8 mouse cellular contexts compared by ENCODE assay signal in genomic region chr3:156562424-156562785, GRCm38 (mm10). TPM values are rescaled to one million over a fixed set of nuclear protein-coding genes. Genes with fewer than 3 reads are reported as not detected.
A peak's percentile ranks its signal among the peaks of the same experiment; 100 is the strongest.
DNase-seq lines count a peak whose midpoint lies in the region; ATAC-seq and TF ChIP-seq lines count a peak whose summit lies in the region.

No protein-coding gene starts in this region.

- intact Hi-C loops in left cerebral cortex, postnatal 36 days (cut with DNase I) = loop anchor here (5.0 to 10.0 kb wide), 10 partner anchors 80 to 1965 kb away; partner anchors contain the start of genes Cryz and Tyw3

- H3K4me2 ChIP-seq in forebrain, embryonic 16.5 days (ENCODE audit: low read length) = peak overlapping the region; percentile 76
- H3K4me2 ChIP-seq in liver, postnatal 0 days (ENCODE audit: low read depth, low read length) = peak overlapping the region; percentile 61; the same call in 1 of the 2 replicates

- WGBS in forebrain, embryonic 16.5 days = 2% methylated on average over 10 of the region's 10 CpGs
- 1% methylated on average over 10 of the region's 10 CpGs for WGBS in liver, postnatal 0 days (ENCODE audit: insufficient replicate concordance)

- DNase-seq in adrenal gland, postnatal 14 days = peak; percentile 7
- no peak for DNase-seq in adrenal gland, adult 18-20 months (ENCODE audit: low spot score in 2 of 2)
- peak; percentile 30 to 41 for DNase-seq in left cerebral cortex, postnatal 36 days (ENCODE audit: low spot score in 2 of 2)
- DNase-seq in left cerebral cortex, adult 9 months (ENCODE audit: low spot score in 2 of 2) = no peak
- DNase-seq in liver, postnatal 0 days = no peak
- no peak for DNase-seq in MN1 (ENCODE audit: low spot score)
- DNase-seq in thymus, postnatal 10 days (ENCODE audit: low spot score in 2 of 2) = no peak

- H3K36me3 ChIP-seq in forebrain, embryonic 16.5 days (ENCODE audit: control insufficient read depth, insufficient read depth) = no peaks in the 10 kb centered on the region
- no peaks in the 10 kb centered on the region for H3K36me3 ChIP-seq in liver, postnatal 0 days (replicated peaks; ENCODE audit: insufficient read depth, low read length)

- no peak for TF ChIP-seq CTCF in liver, postnatal 0 days (IDR thresholded peaks at IDR 0.05; ENCODE audit: low read depth)

- no peak for TF ChIP-seq EP300 in liver, postnatal 0 days (IDR thresholded peaks at IDR 0.05; ENCODE audit: low read depth)

- no peaks in the 10 kb centered on the region for H3K9me3 ChIP-seq in forebrain, embryonic 16.5 days (ENCODE audit: control insufficient read depth, low read length)
- H3K9me3 ChIP-seq in liver, postnatal 0 days (ENCODE audit: low read length) = no peaks in the 10 kb centered on the region

- peak overlapping the region; percentile 95 for H3K27ac ChIP-seq in forebrain, embryonic 16.5 days (ENCODE audit: low read length)
- no peak overlapping the region for H3K27ac ChIP-seq in liver, postnatal 0 days (ENCODE audit: low read depth)

- peaks cover 22% of the 10 kb centered on the region for H3K4me1 ChIP-seq in forebrain, embryonic 16.5 days (replicated peaks; ENCODE audit: control insufficient read depth, insufficient read depth, low read length)
- H3K4me1 ChIP-seq in liver, postnatal 0 days (ENCODE audit: insufficient read depth) = peaks cover 2% of the 10 kb centered on the region; the same call in 1 of the 2 replicates

- peak overlapping the region; percentile 73 for H3K4me3 ChIP-seq in forebrain, embryonic 16.5 days (replicated peaks; ENCODE audit: low read length)
- H3K4me3 ChIP-seq in liver, postnatal 0 days (ENCODE audit: low read depth, low read length) = no peak overlapping the region

- no peaks in the 10 kb centered on the region for H3K27me3 ChIP-seq in forebrain, embryonic 16.5 days (replicated peaks; ENCODE audit: control insufficient read depth, insufficient read depth, low read length)
- peaks cover 42% of the 10 kb centered on the region for H3K27me3 ChIP-seq in liver, postnatal 0 days (ENCODE audit: insufficient read depth, low read length)

- H3K9ac ChIP-seq in forebrain, embryonic 16.5 days (replicated peaks; ENCODE audit: low read depth, low read length) = peak overlapping the region; percentile 63
- no peak overlapping the region for H3K9ac ChIP-seq in liver, postnatal 0 days (replicated peaks)

- ATAC-seq in forebrain, embryonic 16.5 days = no peak
- ATAC-seq in liver, postnatal 0 days = no peak

RNA-seq across cellular contexts. Expression of gene Negr1, which starts 0.8 kb away (rescaled TPM):
- total RNA-seq in adrenal gland, postnatal 14 days (2021) = 6.0 and 6.8 TPM in 2 replicates
- 10 to 100 TPM; 10.2 to 15.4 TPM for total RNA-seq in adrenal gland, adult 18-20 months (2021)
- total RNA-seq in left cerebral cortex, postnatal 36 days (2021) = 100 to 1,000 TPM; 187 to 266 TPM
- polyA plus RNA-seq in forebrain, embryonic 16.5 days (2015; fragmentation: Nextera tagmentation; extraction: Ambion mirVana) = 38.1 and 44.7 TPM in 2 replicates
- 0.02 TPM in 1 of 2 replicates, not detected in the other for polyA plus RNA-seq in liver, postnatal 0 days (2015; fragmentation: Nextera tagmentation; extraction: Ambion mirVana)

Comparison
In these comparisons a context has a peak if more than half of its experiments do, and no peak if none do; other contexts are left out.
1. DNase-seq: peak in adrenal gland, postnatal 14 days (single experiment) and left cerebral cortex, postnatal 36 days (2 of 2); none in adrenal gland, adult 18-20 months (0 of 2), left cerebral cortex, adult 9 months (0 of 2), liver, postnatal 0 days (single experiment), MN1 (single experiment) and thymus, postnatal 10 days (0 of 2).
2. RNA of gene Negr1, which starts 0.8 kb away (total RNA-seq): 187 to 266 TPM in left cerebral cortex, postnatal 36 days; 10.2 to 15.4 TPM in adrenal gland, adult 18-20 months and 6.0 to 6.8 TPM in adrenal gland, postnatal 14 days; every median in the first group is over 10 times any median in the second.